Mouse (Mus musculus): ENCODE data around the gene Bco1. TPM values are rescaled to one million over a fixed set of nuclear protein-coding genes. Genes with fewer than 3 reads are reported as not detected.

The Bco1 gene
- polyA plus RNA-seq, 1 experiment = not detected

- H3K4me3 ChIP-seq (ENCODE audit: insufficient read depth, low read depth, low read length) = no peak overlapping the region
- H3K4me1 ChIP-seq (ENCODE audit: control insufficient read depth, insufficient read depth, insufficient read length, low read length) = no peaks in the 10 kb centered on the region; the same call in 1 of the 2 replicates
- H3K27ac ChIP-seq (replicated peaks; ENCODE audit: low read depth, low read length) = no peak overlapping the region
These were observed 82.4 kb downstream of the Bco1 start for GRCm38 (mm10) chr8:117178039-117178438.

GRCm38 (mm10) chr8:117178676-117179075 is 83.0 kb downstream of the Bco1 start:
- H3K4me1 ChIP-seq (ENCODE audit: control insufficient read depth, insufficient read depth, insufficient read length, low read length) = no peaks in the 10 kb centered on the region; the same call in 1 of the 2 replicates
- H3K27ac ChIP-seq (replicated peaks; ENCODE audit: low read depth, low read length) = no peak overlapping the region
- no peak overlapping the region for H3K4me3 ChIP-seq (ENCODE audit: insufficient read depth, low read depth, low read length)

- Histone ChIP-seq H3K4me1 (ENCODE audit: control insufficient read depth, insufficient read depth, insufficient read length, low read length) (no peaks in the 10 kb centered on the region), H3K27ac (replicated peaks; ENCODE audit: low read depth, low read length) (no peak overlapping the region), H3K4me3 (ENCODE audit: insufficient read depth, low read depth, low read length) (no peak overlapping the region)
These were observed 87.1 kb downstream of the Bco1 start for GRCm38 (mm10) chr8:117182746-117183145.

Other genes starting within 250 kb of the Bco1 start
- 81.1 and 117 TPM in 2 replicates for gene Cmc2, start 174.4 kb upstream of the Bco1 start, polyA plus RNA-seq (2012; ENCODE audit: insufficient read depth, insufficient read length, missing spikeins)
- gene Cenpn, start 174.1 kb upstream of the Bco1 start, polyA plus RNA-seq (2012; ENCODE audit: insufficient read depth, insufficient read length, missing spikeins) = 1.5 and 2.1 TPM in 2 replicates
- 5.1 and 8.7 TPM in 2 replicates for gene Atmin, start 152.5 kb upstream of the Bco1 start, polyA plus RNA-seq (2012; ENCODE audit: insufficient read depth, insufficient read length, missing spikeins)
- gene 1700030J22Rik, start 116.9 kb upstream of the Bco1 start, polyA plus RNA-seq (2012; ENCODE audit: insufficient read depth, insufficient read length, missing spikeins) = 0.36 and 0.58 TPM in 2 replicates
- 205 and 234 TPM in 2 replicates for gene Gcsh, start 102.3 kb upstream of the Bco1 start, polyA plus RNA-seq (2012; ENCODE audit: insufficient read depth, insufficient read length, missing spikeins)
- gene Pkd1l2, start 13.4 kb upstream of the Bco1 start, polyA plus RNA-seq (2012; ENCODE audit: insufficient read depth, insufficient read length, missing spikeins) = not detected in 2 replicates
- 2.2 and 3.1 TPM in 2 replicates for gene Gan, start 62.3 kb downstream of the Bco1 start, polyA plus RNA-seq (2012; ENCODE audit: insufficient read depth, insufficient read length, missing spikeins)
- gene Cmip, start 161.2 kb downstream of the Bco1 start, polyA plus RNA-seq (2012; ENCODE audit: insufficient read depth, insufficient read length, missing spikeins) = 4.2 and 6.1 TPM in 2 replicates